Mouse (Mus musculus) splenic B cell, adult 2 months (primary cell): ENCODE results near the gene Kcnj14.

Source experiments
- DNase-seq: peaks from one replicate; pipeline ENCODE4 v3.0.0-alpha.2; 2011; ENCODE audit warnings: low read depth, low spot score
- H3K27me3 ChIP-seq: 2 replicates; pipeline ENCODE4 v1.6.1; 2012; ENCODE audit warnings: mild to moderate bottlenecking, low read length, moderate library complexity, mixed read lengths; ENCODE audit not compliant: control insufficient read depth, poor library complexity, insufficient read depth, severe bottlenecking
- H3K36me3 ChIP-seq: 2 replicates; pipeline ENCODE4 v1.6.1; 2012; ENCODE audit warnings: mild to moderate bottlenecking, low read length, moderate library complexity, mixed read lengths; ENCODE audit not compliant: control insufficient read depth, poor library complexity, insufficient read depth, severe bottlenecking

The Kcnj14 gene

DNA sequence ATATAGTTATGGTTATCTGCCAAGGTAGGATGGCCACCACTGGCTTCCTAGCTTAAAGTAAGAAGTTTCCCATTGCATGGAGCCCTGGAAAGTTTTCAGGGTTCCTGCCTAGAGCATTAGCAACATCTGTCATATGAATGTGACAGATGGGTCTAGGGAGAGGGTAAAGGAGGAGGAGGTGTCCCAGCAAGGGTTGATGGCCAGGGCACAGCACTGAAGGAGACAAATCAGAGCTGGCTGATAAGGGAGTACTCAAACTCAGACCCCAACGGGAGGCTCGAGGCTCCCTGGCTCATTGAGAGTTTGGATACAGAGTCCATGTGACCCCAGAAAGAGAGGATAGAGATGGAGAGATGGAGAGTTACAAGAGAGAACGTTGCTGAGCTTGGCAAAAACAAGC is 26.1 kb upstream of the Kcnj14 start:
- no peaks in the 10 kb centered on the region for H3K27me3 ChIP-seq
- H3K36me3 ChIP-seq: no peaks in the 10 kb centered on the region
- no peak for DNase-seq

- no peaks in the 10 kb centered on the region for H3K27me3 ChIP-seq
- no peak for DNase-seq
- no peaks in the 10 kb centered on the region for H3K36me3 ChIP-seq
Measured at GRCm38 (mm10) chr7:45848447-45849027, 24.0 kb upstream of the Kcnj14 start.

GRCm38 (mm10) chr7:45842950-45843744 is 18.6 kb upstream of the Kcnj14 start:
- Histone ChIP-seq H3K27me3 (no peaks in the 10 kb centered on the region), H3K36me3 (no peaks in the 10 kb centered on the region)
- DNase-seq: no peak

DNA sequence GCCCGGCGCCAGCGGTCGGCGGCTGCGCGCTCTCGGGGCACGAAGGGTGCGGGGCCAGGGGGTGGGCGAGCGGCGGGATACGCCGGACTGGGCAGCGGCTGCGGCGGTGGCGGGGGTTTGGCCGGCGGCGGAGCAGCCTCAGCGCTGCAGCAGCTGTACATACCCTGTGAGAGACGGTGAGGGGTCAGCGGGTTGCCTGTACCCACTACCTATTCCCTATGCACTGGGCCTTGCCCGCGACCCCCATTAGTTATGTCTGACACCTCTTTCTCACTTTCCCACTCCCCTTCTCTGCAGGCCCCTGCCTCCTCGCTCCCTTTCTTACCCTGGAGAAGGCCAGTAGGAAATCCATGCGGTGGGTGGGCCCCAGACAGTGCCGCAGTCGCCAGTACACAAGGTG is 9.3 kb upstream of the Kcnj14 start:
- H3K36me3 ChIP-seq: no peaks in the 10 kb centered on the region
- no peaks in the 10 kb centered on the region for H3K27me3 ChIP-seq
- no peak for DNase-seq

- peak; percentile 37 for DNase-seq
- Histone ChIP-seq H3K36me3 (no peaks in the 10 kb centered on the region), H3K27me3 (no peaks in the 10 kb centered on the region)
Measured at GRCm38 (mm10) chr7:45833148-45833790, 8.7 kb upstream of the Kcnj14 start.

DNA sequence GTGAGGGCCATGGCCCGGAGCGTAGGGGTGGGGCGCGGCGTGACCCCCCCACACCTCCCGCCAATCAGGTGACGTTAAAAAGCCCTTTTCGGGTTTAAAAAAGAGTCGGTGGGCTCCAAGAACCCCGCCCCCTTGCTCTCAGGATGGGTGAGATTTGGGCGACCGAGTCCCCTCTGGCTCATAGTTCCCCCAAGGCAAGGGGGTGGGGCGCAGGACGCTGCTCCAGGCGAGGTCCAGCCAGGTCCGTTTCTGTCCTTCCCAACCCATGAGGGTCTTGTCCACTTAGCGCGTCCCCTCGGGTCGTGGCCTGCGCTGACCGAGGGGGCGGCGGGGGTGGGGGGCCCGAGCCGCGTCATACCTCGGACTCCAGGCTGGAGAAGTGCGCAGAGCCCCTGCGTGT is 7.8 kb upstream of the Kcnj14 start:
- H3K36me3 ChIP-seq: no peaks in the 10 kb centered on the region
- DNase-seq: no peak
- H3K27me3 ChIP-seq: no peaks in the 10 kb centered on the region

GRCm38 (mm10) chr7:45831128-45831525 is 6.5 kb upstream of the Kcnj14 start:
- no peaks in the 10 kb centered on the region for H3K27me3 ChIP-seq
- H3K36me3 ChIP-seq: no peaks in the 10 kb centered on the region; the same call in 1 of the 2 replicates
- DNase-seq: no peak

- peak; percentile 94 for DNase-seq
- H3K27me3 ChIP-seq: no peaks in the 10 kb centered on the region
- H3K36me3 ChIP-seq: no peaks in the 10 kb centered on the region; the same call in 1 of the 2 replicates
Measured at GRCm38 (mm10) chr7:45830427-45831127, 6.0 kb upstream of the Kcnj14 start, which contains the start of gene Grwd1. Grwd1 (minus strand) TSS chr7:45830944.

- Histone ChIP-seq H3K27me3 (no peaks in the 10 kb centered on the region), H3K36me3 (peaks cover 4% of the 10 kb centered on the region)
- no peak for DNase-seq
Measured at GRCm38 (mm10) chr7:45826631-45827030, 2.0 kb upstream of the Kcnj14 start.

GRCm38 (mm10) chr7:45820913-45821312 is 3.7 kb downstream of the Kcnj14 start:
- H3K27me3 ChIP-seq: no peaks in the 10 kb centered on the region
- no peak for DNase-seq

DNA sequence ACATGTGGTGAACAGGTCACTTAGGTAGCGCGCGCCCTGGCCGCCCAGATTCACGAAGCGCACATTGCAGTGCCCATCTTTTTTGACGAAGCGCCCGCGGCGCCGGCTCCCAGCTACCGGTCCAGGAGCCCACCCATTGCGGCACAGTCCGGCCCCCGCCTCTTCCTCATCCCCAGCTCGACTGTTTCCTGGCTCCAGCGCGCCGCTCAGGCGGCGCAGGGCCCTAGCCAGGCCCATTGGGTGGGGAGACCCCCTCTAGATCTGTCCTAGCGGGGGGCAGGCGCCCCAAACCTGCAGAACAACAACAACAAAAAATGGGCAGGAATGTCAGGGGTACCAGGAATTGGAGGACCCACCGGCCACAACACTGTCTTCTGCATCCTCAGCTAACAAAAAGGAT is 4.7 kb downstream of the Kcnj14 start:
- Histone ChIP-seq H3K27me3 (no peaks in the 10 kb centered on the region), H3K36me3 (no peaks in the 10 kb centered on the region; the same call in 1 of the 2 replicates)
- no peak for DNase-seq

More at GRCm38 (mm10) chr7:45820913-45821312, 3.7 kb downstream of the Kcnj14 start:
- H3K36me3 ChIP-seq: peaks cover 4% of the 10 kb centered on the region

DNA sequence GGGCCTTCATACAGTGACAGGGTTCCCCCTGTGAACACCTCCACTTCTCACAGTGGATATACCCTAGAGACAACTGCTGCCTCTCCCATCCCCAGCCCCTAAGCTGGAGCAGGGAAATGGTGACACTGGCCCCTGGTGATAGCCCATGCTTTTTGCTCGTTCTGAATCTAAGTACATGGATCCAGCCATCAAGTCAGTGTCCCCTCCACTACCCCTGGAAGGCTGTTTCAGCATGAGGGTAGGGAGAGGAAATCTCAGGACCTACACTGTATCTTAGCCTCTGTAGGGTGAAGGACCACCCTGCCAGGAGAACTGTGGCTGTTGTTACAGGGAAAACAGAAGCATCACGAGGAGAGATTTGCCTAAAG is 8.6 kb downstream of the Kcnj14 start:
- Histone ChIP-seq H3K27me3 (no peaks in the 10 kb centered on the region), H3K36me3 (no peaks in the 10 kb centered on the region; the same call in 1 of the 2 replicates)
- no peak for DNase-seq

DNA sequence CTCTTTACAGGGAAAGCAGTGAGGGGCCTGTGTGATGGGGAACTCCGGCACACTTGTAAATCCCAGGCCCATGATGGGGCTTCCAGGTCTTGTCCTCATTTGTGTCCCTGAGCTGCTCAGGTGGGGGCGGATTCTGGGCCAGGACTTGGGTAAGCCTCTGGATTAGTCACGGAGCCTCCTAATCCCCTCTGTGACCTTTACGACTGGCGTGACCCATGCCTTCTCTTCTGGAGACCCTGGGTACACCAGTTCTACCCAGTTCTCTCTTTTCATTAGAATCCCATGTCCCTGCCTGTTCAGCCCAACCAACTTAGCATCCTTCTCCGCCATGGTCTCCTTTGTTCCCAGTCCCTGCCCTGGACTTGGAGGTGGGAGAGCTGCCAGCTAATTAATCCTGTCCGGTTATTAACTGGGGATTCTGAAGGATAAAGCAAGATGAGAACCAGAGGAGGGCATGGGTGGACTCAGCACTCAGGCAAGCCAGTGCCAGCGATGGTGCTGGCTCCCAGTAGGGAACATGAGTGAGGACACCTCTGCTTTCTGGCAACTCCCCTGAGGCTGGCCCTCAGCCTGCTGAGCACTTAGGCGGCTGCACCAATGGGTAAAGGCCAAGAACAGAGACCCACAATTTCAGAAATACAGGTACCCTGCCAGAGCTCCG is 9.1 kb downstream of the Kcnj14 start:
- no peaks in the 10 kb centered on the region for H3K27me3 ChIP-seq
- H3K36me3 ChIP-seq: no peaks in the 10 kb centered on the region; the same call in 1 of the 2 replicates
- DNase-seq: no peak

DNA sequence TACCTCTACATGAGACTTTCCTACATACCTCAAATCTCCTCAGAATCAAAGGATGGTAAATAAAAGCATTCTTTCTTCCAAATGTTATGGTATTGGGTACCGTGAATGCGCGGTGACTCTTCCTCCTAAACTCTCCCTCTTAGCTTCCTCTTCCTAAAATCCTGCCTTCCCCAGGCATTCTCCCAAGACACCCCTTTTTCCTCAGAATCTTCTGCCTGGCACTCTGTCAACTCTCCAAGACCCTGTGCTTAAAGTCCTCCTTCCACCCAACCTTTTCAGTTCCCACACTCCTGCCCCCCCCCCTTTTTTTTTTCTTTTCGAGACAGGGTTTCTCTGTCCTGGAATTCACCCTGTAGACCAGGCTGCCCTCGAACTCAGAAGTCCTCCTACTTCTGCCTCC is 9.7 kb downstream of the Kcnj14 start:
- peaks cover 5% of the 10 kb centered on the region for H3K36me3 ChIP-seq
- H3K27me3 ChIP-seq: no peaks in the 10 kb centered on the region
- no peak for DNase-seq
